Mouse (Mus musculus) neural tube, embryonic 12.5 days (tissue): Measurements from ENCODE around the gene Man1c1. TPM values are rescaled to one million over a fixed set of nuclear protein-coding genes. Genes with fewer than 3 reads are reported as not detected.

Experiments used
- ATAC-seq: fragments of 200-750 bp; cut with Nextera tagmentation; 2 replicates; pipeline ENCODE4 v1.8.0; 2017; ENCODE audit warnings: low read depth, mild to moderate bottlenecking, moderate TSS enrichment, moderate library complexity; ENCODE audit not compliant: low FRiP score
- H3K27ac ChIP-seq: fragments of 300-500 bp; sonication (generic); 2 replicates; pipeline ENCODE4 v1.5.1; 2016
- H3K27me3 ChIP-seq: fragments of 300-500 bp; sonication (generic); replicated peaks from 2 replicates; pipeline ENCODE4 v1.6.1; 2016; ENCODE audit warnings: mild to moderate bottlenecking
- H3K36me3 ChIP-seq: fragments of 300-500 bp; sonication (generic); 2 replicates; pipeline ENCODE4 v1.6.1; 2016; ENCODE audit warnings: mild to moderate bottlenecking
- H3K4me1 ChIP-seq: fragments of 300-500 bp; sonication (generic); 2 replicates; pipeline ENCODE4 v1.6.1; 2016
- H3K4me2 ChIP-seq: fragments of 300-500 bp; sonication (generic); replicated peaks from 2 replicates; pipeline ENCODE4 v1.6.1; 2016; ENCODE audit warnings: mild to moderate bottlenecking
- H3K4me3 ChIP-seq: fragments of 300-500 bp; sonication (generic); 2 replicates; pipeline ENCODE4 v1.5.1; 2016
- H3K9ac ChIP-seq: fragments of 300-500 bp; sonication (generic); 2 replicates; pipeline ENCODE4 v1.6.1; 2016; ENCODE audit warnings: mild to moderate bottlenecking
- H3K9me3 ChIP-seq: fragments of 300-500 bp; sonication (generic); 2 replicates; pipeline ENCODE4 v1.6.1; 2016; ENCODE audit warnings: mild to moderate bottlenecking
- WGBS: fragments of 180-500 bp; shearing (Covaris S2); methylation state at CpG from one replicate; pipeline ENCODE4 v1.1.7; 2016; 5-methylcytosine and 5-hydroxymethylcytosine counted together
- polyA plus RNA-seq: library from polyadenylated mRNA; unstranded; fragments of >200 nt; fragmentation: Nextera tagmentation; extraction: Ambion mirVana; gene quantifications from 2 replicates; pipeline ENCODE4 v1.2.1, GENCODE M21; 2016

Gene Man1c1
- polyA plus RNA-seq, 1 experiment from 2014 or later = 6.3 TPM

DNA sequence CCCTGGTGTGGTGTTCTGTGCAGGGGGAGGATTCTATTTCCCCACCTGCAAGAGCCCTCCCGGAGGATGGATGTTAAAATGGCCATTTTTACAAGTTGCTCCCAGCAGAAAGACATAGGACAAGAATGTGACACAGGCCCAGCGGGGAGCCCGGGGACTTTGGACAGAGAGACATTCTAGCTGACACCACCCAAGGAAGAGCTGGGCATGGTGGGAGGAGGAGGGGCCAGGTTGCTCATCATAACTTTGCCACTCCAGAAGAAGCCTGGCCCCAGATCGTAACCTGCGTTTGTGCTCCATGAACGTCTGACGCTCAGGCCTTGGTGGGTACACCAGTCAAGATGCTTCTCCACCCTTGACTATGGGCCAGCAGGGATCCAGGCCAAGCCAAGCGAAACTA lies 143.4 kb downstream of the Man1c1 start:
- no peak overlapping the region for H3K27ac ChIP-seq
- no peak overlapping the region for H3K4me3 ChIP-seq
- H3K27me3 ChIP-seq = no peaks in the 10 kb centered on the region
- no peak for ATAC-seq
- H3K36me3 ChIP-seq = peaks cover 7% of the 10 kb centered on the region; the same call in 1 of the 2 replicates
- H3K4me1 ChIP-seq = peaks cover 5% of the 10 kb centered on the region
- H3K4me2 ChIP-seq = no peak overlapping the region
- 90% methylated on average over 8 of the region's 8 CpGs for WGBS
- H3K9me3 ChIP-seq = no peaks in the 10 kb centered on the region
- no peak overlapping the region for H3K9ac ChIP-seq

GRCm38 (mm10) chr4:134559154-134559553 lies 144.9 kb downstream of the Man1c1 start:
- no peak overlapping the region for H3K9ac ChIP-seq
- no peaks in the 10 kb centered on the region for H3K9me3 ChIP-seq
- H3K4me2 ChIP-seq = no peak overlapping the region
- H3K4me3 ChIP-seq = no peak overlapping the region
- no peak for ATAC-seq
- peaks cover 5% of the 10 kb centered on the region for H3K4me1 ChIP-seq
- no peaks in the 10 kb centered on the region for H3K27me3 ChIP-seq
- H3K27ac ChIP-seq = no peak overlapping the region
- 83% methylated on average over 7 of the region's 7 CpGs for WGBS
- H3K36me3 ChIP-seq = no peaks in the 10 kb centered on the region

DNA sequence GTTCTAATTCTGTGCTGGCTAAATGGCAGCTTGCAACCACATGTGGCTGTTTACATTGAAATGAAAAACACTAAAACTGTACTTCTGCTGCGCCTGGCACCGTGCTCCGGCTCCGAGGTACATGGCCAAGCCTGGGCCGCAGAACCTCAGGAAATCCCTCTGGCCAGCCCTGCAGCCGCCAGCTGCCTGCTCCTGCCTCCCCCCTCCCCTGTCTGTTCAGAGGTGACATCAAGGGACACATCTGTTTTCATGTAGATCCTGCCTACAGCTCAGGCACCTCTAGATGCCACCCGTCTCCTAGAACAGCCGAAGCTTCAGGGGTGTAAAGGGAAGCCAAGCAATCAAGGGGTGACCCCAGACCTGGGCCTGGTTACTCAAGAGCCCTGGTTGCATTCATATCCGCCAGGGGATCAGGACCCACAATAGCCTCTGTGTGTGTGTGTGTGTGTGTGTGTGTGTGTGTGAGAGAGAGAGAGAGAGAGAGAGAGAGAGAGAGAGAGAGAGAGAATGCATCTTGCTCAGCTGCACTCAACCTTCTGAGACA lies 145.4 kb downstream of the Man1c1 start:
- Histone ChIP-seq H3K27me3 (no peaks in the 10 kb centered on the region), H3K4me1 (peaks cover 5% of the 10 kb centered on the region), H3K36me3 (no peaks in the 10 kb centered on the region), H3K27ac (no peak overlapping the region), H3K4me3 (no peak overlapping the region), H3K4me2 (no peak overlapping the region), H3K9me3 (no peaks in the 10 kb centered on the region), H3K9ac (no peak overlapping the region)
- WGBS = 68% methylated on average over 9 of the region's 9 CpGs
- ATAC-seq = no peak

GRCm38 (mm10) chr4:134557626-134558249 lies 146.4 kb downstream of the Man1c1 start:
- WGBS = 7% methylated on average over 16 of the region's 16 CpGs
- Histone ChIP-seq H3K27me3 (no peaks in the 10 kb centered on the region), H3K27ac (0 out of 2 replicates have a peak overlapping the region, but pooled peaks have one; percentile 26), H3K9me3 (no peaks in the 10 kb centered on the region), H3K9ac (no peak overlapping the region), H3K36me3 (no peaks in the 10 kb centered on the region), H3K4me3 (no peak overlapping the region), H3K4me1 (peaks cover 5% of the 10 kb centered on the region), H3K4me2 (no peak overlapping the region)
- no peak for ATAC-seq

DNA sequence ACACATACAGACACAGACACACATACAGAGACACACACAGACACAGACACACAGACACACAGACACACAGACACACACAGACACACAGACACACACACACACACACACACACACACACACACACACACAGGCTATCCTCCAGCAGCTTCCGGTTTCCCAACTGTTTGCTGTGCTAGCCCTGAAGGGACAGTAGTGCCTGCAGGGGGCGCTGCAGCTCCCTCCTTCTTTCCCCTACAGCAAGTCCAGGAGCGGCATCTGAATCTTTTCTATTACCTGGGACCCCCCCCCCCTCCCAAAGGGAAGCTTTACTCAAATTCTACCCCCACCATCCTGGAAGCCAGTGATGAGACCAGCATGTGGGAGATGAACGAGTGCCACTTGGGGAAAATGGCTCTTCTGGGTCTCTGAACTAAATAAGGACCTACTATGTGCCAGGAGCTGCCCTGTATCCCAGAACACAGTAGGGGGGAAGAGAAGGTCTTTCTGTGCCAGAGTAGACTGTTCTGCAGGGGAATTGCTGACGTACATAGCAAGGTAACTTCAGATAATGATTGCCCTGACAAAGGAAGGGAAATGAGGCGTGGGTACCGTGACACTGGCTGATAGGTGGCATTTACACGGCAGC lies 148.0 kb downstream of the Man1c1 start:
- Histone ChIP-seq H3K4me2 (no peak overlapping the region), H3K36me3 (no peaks in the 10 kb centered on the region), H3K9me3 (no peaks in the 10 kb centered on the region), H3K9ac (no peak overlapping the region), H3K4me1 (peaks cover 9% of the 10 kb centered on the region), H3K27ac (no peak overlapping the region), H3K4me3 (no peak overlapping the region), H3K27me3 (no peaks in the 10 kb centered on the region)
- WGBS = 58% methylated on average over 8 of the region's 8 CpGs
- ATAC-seq = no peak

GRCm38 (mm10) chr4:134553631-134554030 lies 150.5 kb downstream of the Man1c1 start:
- peaks cover 10% of the 10 kb centered on the region for H3K9me3 ChIP-seq
- H3K27ac ChIP-seq = no peak overlapping the region
- no peak overlapping the region for H3K4me2 ChIP-seq
- H3K9ac ChIP-seq = no peak overlapping the region
- no peak overlapping the region for H3K4me3 ChIP-seq
- H3K36me3 ChIP-seq = peaks cover 15% of the 10 kb centered on the region
- H3K27me3 ChIP-seq = no peaks in the 10 kb centered on the region
- peaks cover 14% of the 10 kb centered on the region for H3K4me1 ChIP-seq
- WGBS = 84% methylated on average over 1 of the region's 1 CpGs
- ATAC-seq = no peak

- peak within 1 kb of the TSS; percentile 94 for H3K9ac ChIP-seq
- ATAC-seq = peak; percentile 70
- H3K27ac ChIP-seq = peak within 1 kb of the TSS; percentile 74
- H3K36me3 ChIP-seq = peaks cover 31% of the 10 kb centered on the region
- peak within 1 kb of the TSS; percentile 73 for H3K4me3 ChIP-seq
- H3K4me2 ChIP-seq = peak within 1 kb of the TSS; percentile 73
- WGBS = 2% methylated on average over 23 of the region's 67 CpGs
- peaks cover 21% of the 10 kb centered on the region for H3K4me1 ChIP-seq
- no peaks in the 10 kb centered on the region for H3K27me3 ChIP-seq
- H3K9me3 ChIP-seq = peaks cover 10% of the 10 kb centered on the region
Measured at GRCm38 (mm10) chr4:134551494-134552316, 152.4 kb downstream of the Man1c1 start, which contains the start of gene Selenon. TSS of gene Selenon (minus strand) at chr4:134552166.

DNA sequence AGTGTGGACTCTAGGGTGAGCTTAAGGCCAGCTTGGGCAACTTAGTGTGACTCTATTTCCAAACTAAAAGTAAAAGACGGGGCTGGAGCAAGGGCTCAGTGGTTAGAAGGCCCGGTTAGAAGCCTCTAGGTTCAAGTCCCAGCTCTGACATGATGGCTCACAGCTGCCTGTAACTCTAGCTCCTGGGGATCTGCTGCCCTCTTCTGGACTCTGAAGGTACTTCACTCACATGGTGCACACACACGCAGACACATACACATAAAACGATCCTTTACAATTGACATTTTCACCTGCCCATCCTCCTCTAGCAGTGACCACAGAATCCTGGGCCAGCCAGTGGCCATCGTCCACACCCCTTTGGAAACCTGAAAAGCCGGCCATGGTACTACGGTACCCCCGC lies 154.2 kb downstream of the Man1c1 start:
- Histone ChIP-seq H3K36me3 (peaks cover 49% of the 10 kb centered on the region), H3K27me3 (no peaks in the 10 kb centered on the region), H3K27ac (no peak overlapping the region), H3K4me2 (no peak overlapping the region), H3K4me1 (peaks cover 21% of the 10 kb centered on the region), H3K9me3 (peaks cover 10% of the 10 kb centered on the region), H3K9ac (no peak overlapping the region), H3K4me3 (no peak overlapping the region)
- 98% methylated on average over 8 of the region's 8 CpGs for WGBS
- no peak for ATAC-seq

- 77% methylated on average over 18 of the region's 18 CpGs for WGBS
- Histone ChIP-seq H3K9me3 (peaks cover 10% of the 10 kb centered on the region), H3K4me2 (no peak overlapping the region), H3K9ac (no peak overlapping the region), H3K4me1 (peaks cover 21% of the 10 kb centered on the region), H3K36me3 (peaks cover 63% of the 10 kb centered on the region), H3K27ac (no peak overlapping the region), H3K4me3 (no peak overlapping the region), H3K27me3 (no peaks in the 10 kb centered on the region)
- ATAC-seq = no peak
Measured at GRCm38 (mm10) chr4:134548169-134548938, 155.7 kb downstream of the Man1c1 start.

DNA sequence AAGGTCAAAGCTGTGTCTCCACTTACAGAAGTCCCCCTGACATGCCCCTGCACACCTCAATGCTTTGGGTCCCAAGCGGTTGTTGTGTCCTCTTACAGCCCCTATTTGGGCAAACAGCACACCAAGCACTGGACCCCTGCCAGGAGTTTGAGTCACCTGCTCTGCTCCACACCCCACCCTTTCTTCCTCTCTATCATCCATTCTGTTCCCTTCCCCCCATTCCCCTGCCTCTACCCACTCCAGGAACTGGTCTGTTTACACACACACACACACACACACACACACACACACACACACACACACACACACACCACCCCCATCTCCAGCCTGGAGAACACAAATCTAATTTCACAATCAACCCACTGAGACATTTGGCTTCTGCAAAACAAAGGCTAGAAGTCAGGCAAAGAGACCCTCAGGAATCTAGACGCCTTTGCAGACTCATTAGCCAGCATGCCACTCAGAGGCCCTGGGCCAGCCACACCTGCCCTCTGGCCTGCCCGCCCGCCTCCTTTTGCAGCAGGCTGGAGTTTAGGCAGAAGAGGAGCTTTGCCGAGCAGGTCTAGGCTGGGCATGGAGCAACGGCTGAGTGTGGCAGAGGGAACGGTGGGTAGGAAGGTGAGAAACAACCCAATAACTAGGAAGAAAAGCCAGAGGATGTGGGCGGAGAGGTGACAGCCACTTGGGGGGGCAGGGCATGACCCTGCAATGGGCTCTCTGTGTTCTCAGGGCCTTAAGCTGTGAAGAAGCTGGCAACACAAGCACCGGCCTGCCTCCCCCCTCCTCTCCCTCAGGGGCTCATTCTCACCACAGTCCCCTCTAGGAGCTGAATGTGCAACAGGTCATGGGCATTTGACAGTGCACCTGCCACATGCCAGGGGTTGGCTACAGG lies 157.0 kb downstream of the Man1c1 start:
- no peak overlapping the region for H3K4me3 ChIP-seq
- peaks cover 10% of the 10 kb centered on the region for H3K9me3 ChIP-seq
- WGBS = 67% methylated on average over 9 of the region's 9 CpGs
- ATAC-seq = no peak
- H3K36me3 ChIP-seq = peaks cover 75% of the 10 kb centered on the region
- H3K27ac ChIP-seq = no peak overlapping the region
- H3K9ac ChIP-seq = 0 out of 2 replicates have a peak overlapping the region, but pooled peaks have one; percentile 33
- peaks cover 21% of the 10 kb centered on the region for H3K4me1 ChIP-seq
- H3K27me3 ChIP-seq = no peaks in the 10 kb centered on the region; the same call in 1 of the 2 replicates
- H3K4me2 ChIP-seq = 0 out of 2 replicates have a peak overlapping the region, but pooled peaks have one; percentile 16

DNA sequence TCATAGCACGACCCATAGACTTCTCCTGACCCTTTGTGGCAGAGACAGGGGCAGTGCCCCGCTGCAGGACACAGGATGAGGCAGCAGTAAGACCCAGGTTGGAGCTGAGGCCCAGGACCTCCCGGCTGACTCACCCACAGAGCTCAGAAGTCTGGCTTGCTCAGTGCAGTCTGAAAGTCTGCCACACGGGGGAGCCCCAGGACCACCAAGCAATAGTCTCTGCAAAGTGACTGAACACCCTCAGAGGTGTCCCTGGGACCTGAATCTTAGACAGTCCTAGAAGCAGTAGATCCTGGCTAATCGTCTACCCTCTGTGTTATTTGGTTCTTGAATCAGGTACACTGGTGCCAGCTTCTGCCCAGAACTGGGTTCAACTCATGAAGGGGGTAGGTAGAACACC lies 160.8 kb downstream of the Man1c1 start:
- peak; percentile 48; the same call in 1 of the 2 replicates for ATAC-seq
- H3K4me3 ChIP-seq = no peak overlapping the region
- WGBS = 16% methylated on average over 5 of the region's 5 CpGs
- H3K9ac ChIP-seq = no peak overlapping the region
- no peaks in the 10 kb centered on the region; the same call in 1 of the 2 replicates for H3K27me3 ChIP-seq
- peaks cover 12% of the 10 kb centered on the region for H3K4me1 ChIP-seq
- H3K4me2 ChIP-seq = no peak overlapping the region
- no peaks in the 10 kb centered on the region for H3K9me3 ChIP-seq
- H3K36me3 ChIP-seq = peaks cover 90% of the 10 kb centered on the region
- H3K27ac ChIP-seq = no peak overlapping the region
